Mouse (Mus musculus) MEL-GATA-1-ER (cell line): ENCODE results near the gene Eno2.

Source experiments
- DNase-seq: peaks from one replicate; pipeline ENCODE4 v3.0.0-alpha.2; 2012; ENCODE audit warnings: low read depth; ENCODE audit errors: extremely low read depth

Gene Eno2

DNA sequence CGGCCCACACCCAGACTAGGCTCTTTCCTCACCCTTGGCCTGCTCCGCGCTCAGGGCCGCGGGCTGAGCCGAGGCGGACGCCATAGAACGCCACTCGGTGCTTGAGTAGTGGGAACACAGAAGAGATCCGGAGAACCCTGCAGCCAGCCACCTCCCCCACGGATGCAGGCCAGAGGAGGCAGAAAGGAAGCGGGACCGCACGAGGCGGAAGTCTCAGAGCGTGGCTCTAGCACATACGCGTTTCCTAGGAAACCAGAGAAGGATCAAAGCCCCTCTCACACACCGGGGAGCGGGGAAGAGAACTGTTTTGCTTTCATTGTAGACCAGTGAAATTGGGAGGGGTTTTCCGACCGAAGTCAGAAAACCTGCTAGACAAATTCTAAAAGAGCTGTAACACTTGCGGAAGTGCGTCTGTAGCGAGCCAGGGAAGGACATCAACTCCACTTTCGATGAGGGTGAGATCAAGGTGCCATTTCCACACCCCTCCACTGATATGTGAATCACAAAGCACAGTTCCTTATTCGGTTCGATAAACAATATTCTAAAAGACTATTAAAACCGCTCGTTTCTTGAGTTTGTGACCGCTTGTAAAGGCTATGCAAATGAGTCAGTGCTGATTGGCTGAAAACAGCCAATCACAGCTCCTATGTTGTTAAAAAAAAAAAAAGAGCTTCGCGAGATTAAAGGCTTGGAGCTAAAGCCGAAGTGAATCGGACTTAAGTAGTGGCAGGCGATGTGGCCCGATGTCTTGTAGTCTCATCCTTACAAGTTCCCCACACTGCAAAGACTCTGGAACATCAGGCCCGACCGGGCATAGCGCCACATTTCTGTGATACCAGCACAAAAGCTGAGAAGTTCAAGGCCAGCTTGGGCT, 28.3 kb downstream of the Eno2 start, which contains the start of gene Grcc10:
Grcc10 (minus strand) TSS at position 487 of the 874 bp plus-strand sequence.
- peak; percentile 98 for DNase-seq

DNA sequence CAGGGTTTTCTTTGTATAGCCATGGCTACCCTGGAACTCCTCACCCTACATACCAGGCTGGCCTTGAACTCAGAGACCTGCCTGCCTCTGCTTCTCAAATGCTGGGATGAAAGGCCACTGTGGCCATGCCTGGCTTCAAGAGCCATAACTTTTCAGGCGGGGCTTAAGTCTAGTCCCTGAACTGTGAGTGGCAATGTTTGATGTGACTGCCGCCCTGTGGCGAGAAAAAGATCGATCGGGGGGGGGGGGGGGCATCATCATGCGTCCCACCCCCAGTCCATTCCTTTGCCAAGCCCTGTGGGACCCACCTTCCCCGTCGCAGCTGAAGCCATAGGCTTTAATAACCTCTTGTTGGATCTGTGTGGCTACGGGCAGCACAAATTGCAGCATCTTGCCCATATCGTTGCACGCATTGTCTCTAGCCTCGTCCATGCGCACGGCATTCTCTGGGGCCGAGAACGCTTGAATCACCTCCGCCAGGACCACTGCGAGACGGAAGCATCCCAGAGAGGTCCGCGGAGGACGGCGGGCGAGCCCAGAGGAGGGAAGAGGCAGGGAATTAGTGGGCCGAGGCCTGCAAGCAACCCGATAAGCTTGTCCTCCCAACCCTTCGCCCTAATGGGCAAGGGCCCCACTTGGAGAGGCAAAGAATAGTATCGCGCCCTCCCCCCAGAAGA, 29.1 kb downstream of the Eno2 start:
- DNase-seq: peak; percentile 49

DNA sequence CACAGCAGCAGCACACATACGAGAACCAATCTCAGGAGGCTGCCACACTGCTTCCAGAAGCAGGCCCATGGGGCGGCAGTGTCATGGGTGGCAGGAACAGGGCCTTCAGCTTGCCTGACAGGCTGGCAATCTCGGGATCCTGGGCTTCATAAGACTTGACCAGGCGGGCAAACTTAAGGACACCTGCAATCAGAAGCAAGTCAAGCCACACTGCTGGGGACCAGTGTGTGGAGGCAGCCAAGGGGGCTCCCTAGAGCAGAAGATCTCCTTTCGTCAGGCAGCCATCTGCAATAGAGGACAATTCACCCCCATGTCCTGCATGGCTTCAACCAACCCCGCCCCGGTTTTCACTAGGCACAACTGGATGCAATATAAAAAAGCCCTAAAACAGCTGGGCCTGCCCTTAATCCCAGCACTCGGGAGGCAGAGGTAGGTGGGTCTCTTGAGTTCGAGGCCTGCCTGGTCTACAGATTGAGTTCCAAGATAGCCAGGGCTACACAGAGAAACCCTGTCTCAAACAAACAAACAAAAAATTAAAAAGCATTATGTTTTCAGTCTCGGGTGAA, 30.2 kb downstream of the Eno2 start:
- no peak for DNase-seq

GRCm38 (mm10) chr6:124738511-124739023, 30.9 kb downstream of the Eno2 start, which contains the start of gene Ptpn6:
Gene Ptpn6 (minus strand): TSS chr6:124738714.
- no peak for DNase-seq

DNA sequence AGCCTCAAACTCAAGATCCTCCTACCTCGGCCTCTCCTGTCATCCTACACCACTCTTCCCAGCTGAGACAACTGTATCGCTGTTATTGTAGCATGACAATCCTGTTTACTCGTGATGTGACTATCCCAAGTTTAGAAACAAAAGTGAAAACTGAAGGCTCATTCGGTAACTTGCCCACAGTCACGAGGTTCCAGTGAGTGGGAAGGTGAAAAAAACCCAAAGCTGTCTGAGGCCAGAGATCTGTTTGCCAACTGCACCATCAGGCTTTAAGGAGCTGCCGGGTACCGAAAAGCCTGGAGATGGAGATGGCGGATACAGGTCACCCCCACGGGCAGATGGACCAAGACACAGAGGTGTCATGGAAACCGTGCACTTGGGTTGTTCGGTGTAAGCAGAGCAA, 32.4 kb downstream of the Eno2 start:
- no peak for DNase-seq

GRCm38 (mm10) chr6:124734417-124734816, 35.1 kb downstream of the Eno2 start:
- DNase-seq: peak; percentile 65

- peak; percentile 77 for DNase-seq
Measured at GRCm38 (mm10) chr6:124732476-124733370, 36.8 kb downstream of the Eno2 start.

- DNase-seq: no peak
Measured at GRCm38 (mm10) chr6:124731038-124731437, 38.4 kb downstream of the Eno2 start.

- DNase-seq: peak; percentile 71
Measured at GRCm38 (mm10) chr6:124729850-124730705, 39.4 kb downstream of the Eno2 start.

- DNase-seq: no peak
Measured at GRCm38 (mm10) chr6:124728621-124729020, 40.9 kb downstream of the Eno2 start.

DNA sequence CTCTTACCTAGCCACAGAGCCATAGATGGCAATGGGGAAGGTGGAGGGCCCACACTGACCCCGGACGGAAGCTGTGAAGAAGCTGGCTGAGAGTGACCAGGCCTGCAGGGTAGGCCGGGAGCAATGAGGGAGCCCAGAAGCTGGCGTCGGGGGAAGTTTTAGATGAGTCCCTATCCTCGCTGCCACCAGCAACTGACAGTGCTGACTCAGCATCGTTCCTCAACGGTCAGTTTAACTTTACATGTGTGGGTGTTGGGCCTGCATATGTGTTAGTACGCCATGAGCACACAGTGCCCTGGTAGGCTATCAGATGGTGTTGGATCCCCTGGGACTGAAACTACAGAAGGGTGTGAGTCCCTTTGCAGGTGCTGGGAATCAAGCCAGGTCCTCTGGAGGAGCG, 45.0 kb downstream of the Eno2 start:
- no peak for DNase-seq

DNA sequence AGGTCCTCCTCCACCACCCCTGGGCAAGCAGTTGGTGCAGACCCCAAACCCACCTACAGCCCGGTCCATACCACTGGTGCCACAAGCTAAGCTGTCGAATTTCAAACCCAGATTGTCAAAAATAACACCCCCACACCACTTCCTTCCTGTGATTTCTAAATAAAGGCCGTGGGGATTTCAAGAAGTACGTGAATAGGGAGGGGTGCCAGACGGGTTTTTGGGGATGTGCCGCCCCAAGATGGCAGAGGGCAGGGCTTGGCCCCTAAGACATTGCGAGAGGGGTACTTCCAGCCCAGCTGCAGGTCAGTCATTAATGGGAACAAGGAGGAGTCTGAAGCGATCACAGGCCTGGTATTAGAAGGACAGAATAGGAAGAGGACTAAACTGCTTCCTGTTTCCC, 45.9 kb downstream of the Eno2 start:
- DNase-seq: no peak

DNA sequence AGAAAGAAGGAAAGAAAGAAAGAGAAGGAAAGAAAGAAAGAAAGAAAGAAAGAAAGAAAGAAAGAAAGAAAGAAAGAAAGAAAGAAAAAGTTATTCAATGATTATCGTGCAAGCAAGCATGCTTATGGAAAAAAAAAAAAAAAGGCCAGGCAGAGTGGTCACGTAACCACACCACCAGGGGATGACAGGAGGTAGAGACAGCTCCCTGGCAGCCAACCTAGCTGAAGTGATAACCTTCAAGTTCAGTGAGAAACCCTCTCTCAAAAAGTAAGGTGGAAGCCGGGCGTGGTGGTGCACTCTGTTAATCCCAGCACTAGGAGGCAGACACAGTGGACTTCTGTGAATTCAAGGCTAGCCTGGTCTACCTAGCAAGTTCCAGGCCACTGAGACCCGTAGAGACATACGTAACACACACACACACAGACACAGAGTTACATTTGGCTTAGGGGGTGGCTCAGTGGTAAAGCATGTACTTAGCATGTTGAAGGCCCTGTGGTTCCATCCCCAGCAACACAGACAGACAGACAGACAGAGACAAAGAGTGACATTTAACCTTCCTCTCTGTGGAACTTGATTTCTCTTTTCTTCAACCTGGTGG, 46.5 kb downstream of the Eno2 start:
- DNase-seq: no peak

DNA sequence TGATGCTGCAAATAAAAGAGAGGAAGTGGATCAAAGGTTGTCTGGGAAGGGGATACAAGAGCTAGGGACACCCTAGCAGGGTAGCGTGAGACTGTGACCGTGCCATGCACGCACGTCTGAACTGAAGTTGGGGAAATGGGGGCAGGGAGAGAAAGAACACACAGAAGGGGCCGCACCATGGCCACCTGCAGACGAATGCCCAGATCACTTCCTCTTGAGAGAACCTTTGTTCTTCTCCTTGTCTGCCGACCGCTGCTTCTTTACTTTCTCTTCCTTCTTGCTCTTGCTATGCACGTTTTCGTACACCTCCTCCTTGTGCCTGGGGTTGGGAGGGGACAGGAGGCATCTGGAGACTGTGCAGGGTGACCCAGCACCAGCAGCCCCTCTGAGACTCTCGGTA, 48.6 kb downstream of the Eno2 start:
- no peak for DNase-seq

DNA sequence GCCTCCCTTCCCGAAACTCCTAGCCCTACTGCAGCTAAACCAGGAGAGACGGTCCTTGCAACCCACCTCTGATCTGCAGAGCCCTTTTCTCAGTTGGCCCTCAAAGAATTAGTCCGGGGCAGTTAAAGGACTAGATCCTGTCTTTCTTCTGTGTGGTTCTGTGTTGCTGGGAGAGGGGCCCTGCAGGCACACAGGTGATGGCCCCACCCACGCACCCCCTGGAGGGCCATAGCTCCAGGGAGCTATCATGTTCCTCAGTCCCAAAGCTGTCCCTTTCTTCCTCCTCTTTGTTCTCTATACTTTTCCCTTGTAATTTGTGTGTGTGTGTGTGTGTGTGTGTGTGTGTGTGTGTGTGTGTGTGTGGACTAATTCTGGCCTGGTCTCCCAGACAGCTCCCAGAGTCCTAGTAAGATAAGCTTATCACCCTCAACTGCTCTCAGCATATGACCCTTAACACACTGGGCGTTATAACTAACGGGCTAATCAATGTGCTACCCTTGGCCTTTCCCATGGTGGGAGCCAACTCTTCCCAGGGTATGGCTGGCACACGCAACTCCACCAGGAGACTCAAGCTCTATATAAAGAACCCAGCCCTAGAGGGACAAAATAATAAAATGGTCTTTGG, 50.0 kb downstream of the Eno2 start:
- DNase-seq: no peak

DNA sequence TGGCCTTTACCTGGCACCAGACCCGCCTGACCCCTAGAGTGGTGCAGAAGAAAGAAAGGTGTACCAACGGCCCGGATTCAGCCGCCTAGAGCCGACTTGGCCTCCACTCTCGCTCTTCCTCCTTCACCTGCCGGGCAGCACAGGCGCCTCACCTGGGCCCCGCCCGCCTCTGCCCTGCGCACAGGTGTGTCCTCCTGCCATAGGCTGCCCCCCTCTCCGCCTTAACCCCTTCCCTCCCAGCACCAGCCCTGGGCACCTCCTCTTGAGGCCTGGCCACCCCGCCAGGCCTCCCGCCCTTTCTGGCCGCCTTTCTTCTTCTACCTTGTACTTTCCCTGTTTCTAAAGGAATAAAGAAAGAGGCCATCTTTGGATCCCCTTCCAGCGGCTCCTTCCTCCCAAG, 50.8 kb downstream of the Eno2 start:
- no peak for DNase-seq

DNA sequence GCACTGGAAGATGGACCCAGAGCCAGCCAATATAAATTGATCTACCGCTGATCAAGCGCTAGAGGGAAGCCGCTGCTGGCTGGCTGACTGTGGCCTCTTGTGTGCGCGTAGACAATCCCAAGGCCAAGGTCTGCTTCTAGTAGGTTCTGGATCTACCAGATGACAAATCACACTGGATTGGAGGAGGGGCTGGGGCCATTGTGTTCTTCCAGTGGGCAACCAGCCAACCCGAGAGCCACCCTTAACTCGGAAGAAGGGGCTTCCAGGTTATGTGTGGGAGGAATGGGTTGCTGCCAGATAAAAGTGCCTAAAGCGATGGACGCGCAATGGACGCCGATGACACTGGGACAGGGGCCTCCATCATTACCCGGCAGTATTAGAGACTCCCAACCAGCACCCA, 51.5 kb downstream of the Eno2 start:
- DNase-seq: no peak

GRCm38 (mm10) chr6:124716864-124717490, 52.5 kb downstream of the Eno2 start:
- DNase-seq: no peak

DNA sequence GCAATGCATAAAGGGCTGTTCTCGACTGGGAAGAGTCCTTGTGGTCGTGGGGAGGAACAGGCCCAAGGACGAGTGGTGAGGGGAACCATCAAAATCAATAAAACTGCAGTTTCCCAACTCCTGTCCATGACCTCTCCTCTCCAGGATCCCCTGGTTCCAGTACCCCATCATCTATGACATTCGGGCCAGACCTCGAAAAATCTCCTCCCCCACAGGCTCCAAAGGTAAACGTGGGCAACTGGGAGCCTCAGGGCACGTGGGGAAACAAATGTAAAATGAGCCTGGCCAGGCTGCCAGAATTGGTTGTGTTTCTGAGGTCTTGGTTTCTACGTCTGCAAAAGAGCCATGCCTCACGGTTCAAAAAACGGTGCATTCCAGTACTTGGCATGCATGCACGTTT, 56.6 kb downstream of the Eno2 start:
- DNase-seq: no peak
